Mouse (Mus musculus): Measurements from ENCODE around the gene Nt5dc2.

Gene Nt5dc2

DNA sequence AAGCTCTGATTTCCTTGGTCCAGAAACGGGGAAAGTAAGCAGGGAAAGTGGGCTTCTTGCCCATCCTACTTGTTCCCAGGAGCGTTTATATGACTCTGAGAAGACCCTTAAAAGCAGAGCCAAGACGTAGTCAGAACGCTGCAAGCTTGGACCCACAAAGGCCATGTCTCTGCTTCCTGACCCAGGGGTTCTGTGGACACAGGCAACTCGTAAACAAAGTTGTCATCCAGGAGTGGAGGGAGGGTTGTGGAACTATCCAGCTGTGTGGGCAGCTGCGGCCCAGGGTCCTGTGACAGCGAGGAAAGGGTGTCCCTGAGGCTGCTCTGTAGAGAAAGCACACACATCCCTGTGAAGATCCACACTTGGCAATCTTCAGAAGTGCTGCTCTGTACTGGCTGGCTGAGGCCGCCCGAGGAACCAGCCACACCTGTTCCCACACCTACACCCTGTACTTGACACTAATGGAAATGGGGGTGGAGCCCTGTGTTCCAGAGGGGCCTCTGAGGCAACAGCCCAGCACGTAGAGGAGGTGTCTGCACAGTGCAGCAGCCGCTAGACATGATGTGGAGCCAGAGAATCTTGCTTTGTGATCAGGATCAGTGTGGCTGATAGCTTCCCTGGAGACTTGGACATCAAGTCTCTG, 2.3 kb downstream of the Nt5dc2 start:
- in situ Hi-C loops (cut with MboI, MseI): loop anchor here (5.0 kb wide), 1 partner anchor 74 kb away; the partner anchor contains the start of gene Tnnc1

DNA sequence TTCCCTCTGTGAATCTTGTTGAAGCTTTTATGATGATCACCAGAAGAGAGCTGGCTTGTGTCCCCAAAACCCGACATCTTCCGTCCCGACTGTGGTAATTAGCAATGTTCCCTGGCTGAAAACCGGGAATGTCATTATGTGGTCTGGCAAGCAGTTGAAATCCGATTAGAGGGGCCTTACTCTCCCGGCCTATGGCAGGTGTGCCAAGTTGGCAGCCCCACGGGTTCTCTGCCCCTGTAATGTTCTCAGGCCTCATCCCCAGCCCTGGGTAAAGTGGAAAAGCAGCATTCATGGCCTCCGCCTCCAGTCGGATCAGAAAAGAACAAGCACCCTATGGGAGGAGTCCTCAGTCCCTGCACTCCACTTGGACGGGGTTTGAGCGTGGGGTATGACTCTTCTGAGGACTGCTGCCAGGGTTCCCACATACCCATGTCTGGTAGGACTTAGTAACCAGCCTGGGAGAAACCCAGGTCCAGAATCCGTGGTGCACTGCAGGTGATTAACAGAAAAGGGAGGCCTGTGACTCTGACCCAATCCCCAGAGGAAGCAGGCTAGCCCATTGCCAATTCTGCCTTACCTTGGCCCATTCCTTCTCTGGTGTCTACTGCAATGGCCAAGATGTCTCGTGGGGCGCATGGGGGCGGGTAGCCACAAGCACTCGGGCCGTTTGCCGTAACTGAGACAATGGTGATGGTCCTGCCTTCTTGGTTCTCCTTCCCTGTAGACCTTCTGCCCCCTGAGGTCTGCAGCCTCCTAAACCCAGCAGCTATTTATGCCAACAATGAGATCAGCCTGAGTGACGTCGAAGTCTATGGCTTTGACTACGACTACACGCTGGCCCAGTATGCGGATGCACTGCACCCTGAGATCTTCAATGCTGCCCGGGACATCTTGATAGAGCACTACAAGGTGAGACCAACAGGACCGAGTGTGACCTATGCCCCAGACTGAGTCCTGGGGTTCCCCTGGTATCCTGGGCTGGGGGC, 3.5 kb downstream of the Nt5dc2 start:
- in situ Hi-C loops (cut with MboI, MseI): loop anchor here (5.0 kb wide), 1 partner anchor 73 kb away; the partner anchor contains the start of gene Tnnc1

DNA sequence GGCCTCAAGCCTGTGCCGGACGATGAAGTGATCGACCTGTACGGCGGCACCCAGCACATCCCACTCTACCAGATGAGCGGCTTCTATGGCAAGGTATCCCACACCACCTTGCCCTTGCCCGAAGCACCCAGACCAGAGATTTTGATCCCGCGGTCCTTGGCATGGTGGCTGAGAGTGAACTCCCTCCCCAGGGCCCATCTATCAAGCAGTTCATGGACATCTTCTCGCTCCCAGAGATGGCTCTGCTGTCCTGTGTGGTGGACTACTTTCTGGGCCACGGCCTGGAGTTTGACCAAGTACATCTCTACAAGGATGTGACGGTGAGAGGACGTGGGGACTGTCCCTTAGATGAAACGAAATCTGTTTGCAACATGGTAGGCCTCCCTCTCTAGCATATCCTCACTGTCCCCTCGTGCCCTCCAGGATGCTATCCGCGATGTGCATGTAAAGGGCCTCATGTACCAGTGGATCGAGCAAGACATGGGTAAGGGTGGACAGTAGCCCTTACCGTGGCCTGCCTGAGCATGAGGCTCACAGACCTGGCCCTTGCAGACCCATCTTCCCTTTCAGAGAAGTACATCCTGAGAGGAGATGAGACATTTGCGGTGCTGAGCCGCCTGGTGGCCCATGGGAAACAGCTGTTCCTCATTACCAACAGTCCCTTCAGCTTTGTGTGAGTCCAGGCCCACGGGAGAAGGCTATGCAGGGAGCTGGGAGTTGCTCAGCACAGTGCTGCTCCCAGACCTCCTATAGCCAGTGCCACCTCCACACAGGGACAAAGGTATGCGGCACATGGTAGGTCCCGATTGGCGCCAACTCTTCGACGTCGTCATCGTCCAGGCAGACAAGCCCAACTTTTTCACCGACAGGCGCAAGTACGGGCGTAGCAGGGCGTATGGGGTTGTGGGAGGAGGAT, 4.9 kb downstream of the Nt5dc2 start:
- in situ Hi-C loops (cut with MboI, MseI): no loop called here

DNA sequence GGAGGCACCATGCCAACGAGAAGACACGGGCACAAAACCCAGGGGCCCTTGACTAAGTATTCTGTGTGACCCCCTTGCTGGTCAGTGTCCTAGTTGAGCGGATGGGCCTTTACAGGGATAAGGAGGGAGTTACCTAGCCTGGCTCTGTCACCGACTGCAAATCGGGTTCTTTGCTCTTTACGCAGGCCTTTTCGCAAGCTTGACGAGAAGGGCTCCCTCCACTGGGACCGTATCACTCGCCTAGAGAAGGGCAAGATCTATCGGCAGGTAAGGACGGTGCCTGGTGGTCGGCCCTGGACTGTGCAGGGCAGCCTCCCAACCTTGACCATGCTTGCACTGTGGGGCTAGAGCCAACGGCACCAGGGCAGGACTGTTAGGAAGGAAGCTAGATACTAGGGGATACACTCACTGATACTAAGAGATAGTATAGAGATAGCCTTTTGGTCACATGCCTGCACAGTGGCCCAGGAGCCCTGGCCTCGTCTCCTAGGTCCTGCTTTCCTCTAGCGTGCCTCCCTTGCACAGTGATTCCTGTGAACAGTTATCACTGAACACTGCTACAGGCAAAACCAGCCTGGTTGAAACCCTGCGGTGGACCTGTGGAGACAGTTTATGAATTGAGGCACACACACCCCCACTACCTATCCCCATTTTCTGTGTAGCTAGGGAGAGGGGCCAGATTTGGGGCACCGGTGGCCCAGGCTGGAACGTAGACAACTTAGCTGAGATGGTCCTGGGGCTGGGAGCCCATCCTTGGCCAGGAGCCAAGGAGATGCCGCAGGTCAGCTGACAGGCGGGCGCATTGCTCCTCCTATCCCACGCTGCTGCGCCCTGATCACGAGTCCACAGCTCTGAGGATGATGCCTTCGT, 5.8 kb downstream of the Nt5dc2 start:
- in situ Hi-C loops (cut with MboI, MseI): no loop called here

DNA sequence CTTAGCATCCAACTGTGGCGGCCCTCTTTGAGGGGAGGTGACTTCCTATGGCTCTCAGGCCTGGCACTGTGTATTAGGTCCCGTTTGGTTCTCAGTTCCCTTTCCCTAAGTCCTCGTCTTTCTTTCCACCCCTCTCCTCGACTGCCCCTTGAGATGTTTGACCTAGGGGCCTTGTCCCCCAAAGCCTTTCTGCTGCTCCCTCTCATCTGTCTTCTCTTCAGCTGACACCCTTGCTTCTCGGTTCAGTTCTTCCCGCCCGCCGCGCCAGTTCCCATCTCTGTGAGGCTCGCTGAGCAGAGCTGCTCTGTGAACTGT, 6.4 kb downstream of the Nt5dc2 start:
- in situ Hi-C loops (cut with MboI, MseI): no loop called here

DNA sequence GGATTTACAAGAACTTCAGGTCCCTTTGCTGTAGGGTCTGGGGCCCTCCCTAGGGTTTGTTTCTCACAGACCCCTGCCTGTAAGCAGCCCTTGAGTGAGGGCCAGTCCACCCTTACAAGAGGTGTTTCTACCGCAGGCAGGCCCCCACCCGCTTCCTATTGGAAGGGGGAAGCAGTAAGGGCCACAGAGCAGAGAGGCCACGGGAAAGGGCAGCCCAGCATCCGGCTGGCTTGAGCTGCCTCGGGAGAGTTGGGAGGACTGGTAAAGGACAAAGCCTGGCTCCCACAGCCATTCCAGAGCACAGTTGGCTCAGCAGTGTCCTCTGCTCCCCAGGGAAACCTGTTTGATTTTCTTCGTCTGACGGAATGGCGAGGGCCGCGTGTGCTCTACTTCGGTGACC, 6.9 kb downstream of the Nt5dc2 start:
- in situ Hi-C loops (cut with MboI, MseI): no loop called here

DNA sequence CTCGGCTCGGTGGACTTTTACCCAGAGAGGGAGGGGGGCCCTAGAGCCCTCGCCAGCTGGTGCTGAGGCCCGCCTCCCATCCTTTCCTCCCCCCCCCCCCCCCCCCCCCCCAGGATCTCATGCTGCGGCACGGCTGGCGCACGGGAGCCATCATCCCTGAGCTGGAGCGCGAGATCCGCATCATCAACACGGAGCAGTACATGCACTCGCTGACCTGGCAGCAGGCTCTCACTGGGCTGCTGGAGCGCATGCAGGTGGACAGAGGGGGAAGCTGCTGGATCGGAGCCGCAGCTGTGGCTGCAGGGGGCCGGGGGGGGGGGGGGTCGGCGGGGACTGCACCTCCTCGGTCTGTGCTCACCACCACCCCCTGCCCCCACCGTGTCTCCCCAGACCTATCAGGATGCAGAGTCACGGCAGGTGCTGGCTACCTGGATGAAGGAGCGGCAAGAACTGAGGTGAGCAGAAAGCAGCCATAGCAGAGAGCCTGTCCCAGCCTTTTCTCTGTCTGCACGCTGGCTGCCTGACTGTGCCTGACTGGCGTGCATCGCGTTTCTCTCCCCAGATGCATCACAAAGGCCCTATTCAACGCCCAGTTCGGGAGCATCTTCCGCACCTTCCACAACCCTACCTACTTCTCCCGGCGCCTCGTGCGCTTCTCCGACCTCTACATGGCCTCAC, 7.5 kb downstream of the Nt5dc2 start:
- in situ Hi-C loops (cut with MboI, MseI): no loop called here

DNA sequence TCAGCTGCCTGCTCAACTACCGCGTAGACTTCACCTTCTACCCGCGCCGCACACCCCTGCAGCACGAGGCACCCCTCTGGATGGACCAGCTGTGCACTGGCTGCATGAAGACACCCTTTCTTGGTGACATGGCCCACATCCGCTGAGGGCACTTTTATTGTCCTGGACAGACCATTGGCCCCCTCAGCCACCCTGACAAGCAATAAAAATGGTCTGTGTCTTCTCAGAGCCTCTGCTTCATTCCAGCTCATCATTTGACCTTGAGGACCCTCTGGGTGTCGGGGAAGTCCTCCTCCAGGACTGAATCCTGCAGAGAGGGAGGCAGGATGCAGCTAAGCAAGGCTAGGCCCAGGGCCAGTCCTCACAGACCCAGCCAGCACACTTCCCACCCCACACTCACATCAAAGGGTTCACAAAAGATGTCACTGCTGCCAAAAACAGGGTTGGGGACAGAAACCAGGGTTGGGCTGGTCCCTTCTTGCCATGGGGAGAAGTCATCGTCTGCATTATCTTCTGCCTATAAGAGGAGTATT, 8.1 kb downstream of the Nt5dc2 start:
- in situ Hi-C loops (cut with MboI, MseI): no loop called here

DNA sequence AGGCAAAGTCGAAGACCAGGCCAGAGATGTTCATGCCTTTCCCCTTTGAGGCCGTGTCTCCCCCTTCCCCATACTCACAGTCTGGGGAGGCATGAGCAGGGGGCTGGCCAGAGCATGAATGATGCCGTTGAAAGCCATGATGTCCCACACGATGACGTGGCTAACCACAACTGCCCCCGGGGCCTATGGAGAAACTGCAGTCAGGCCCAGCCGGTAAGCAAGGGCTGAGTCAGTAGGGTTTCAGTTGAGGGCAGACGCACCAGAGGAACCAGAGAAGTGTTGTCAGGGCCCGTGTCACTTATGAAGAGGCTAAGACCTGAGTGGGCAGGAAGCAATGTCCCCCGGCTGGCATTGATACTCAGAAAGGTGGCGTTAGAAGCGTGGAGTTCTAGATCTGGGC, 8.8 kb downstream of the Nt5dc2 start:
- in situ Hi-C loops (cut with MboI, MseI): no loop called here

DNA sequence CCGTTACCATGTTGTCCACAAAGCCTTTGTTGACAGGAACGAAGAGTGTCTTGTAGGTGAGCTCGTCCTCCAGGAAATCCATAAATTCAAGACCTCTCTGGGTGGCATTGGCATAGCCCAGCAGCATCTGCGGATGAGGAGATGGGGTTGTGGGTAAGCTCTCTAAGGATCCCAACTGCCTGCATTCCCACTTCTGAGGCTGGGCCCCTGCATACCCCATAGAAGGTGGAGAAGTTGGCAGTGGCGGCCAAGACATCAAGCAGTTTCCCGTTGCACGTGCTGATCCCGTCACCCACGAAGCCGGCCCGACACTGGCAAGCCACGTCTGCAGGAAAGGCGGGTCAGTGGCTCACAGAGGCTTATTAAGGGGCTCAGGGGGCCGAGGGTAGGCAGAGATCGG, 9.3 kb downstream of the Nt5dc2 start:
- in situ Hi-C loops (cut with MboI, MseI): no loop called here

DNA sequence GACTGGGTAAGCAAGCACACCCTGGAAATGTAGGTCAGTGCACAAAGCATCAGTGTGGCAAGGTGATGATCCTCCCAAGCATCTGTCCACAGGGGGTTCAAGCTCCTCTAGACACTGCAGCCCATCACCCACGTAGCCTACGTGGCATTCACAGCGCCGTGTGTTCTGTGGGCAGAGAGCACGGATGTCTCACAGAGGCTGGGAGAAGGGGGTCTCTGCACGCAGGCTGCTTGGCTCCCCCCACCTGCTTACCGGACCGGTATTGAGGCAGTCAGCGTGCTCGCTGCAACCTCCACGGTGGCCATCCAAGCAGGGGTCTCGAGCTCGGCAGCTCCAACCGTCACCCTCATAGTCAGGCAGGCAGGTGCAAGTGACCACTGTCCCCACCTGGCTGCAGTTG, 10.2 kb downstream of the Nt5dc2 start:
- in situ Hi-C loops (cut with MboI, MseI): no loop called here

DNA sequence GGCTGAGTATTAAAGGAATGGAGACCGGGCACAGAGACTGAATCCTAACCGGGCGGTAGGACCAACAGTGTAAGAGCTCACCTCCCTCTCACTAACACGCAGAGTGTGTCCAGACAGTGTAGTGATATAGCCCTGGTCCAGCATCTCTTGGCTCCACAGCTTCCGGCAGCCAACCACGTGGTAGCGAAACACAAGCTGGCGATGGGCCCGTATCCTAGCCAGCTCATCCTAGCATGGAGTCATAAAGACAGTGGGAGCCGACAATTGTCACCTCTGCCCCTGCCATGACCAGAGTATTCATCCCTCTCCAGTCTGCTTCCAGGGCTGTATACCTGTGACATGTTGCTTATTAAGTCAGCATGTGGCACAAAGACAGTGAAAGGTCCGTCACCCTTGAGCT, 14.8 kb downstream of the Nt5dc2 start:
- in situ Hi-C loops (cut with MboI, MseI): no loop called here

DNA sequence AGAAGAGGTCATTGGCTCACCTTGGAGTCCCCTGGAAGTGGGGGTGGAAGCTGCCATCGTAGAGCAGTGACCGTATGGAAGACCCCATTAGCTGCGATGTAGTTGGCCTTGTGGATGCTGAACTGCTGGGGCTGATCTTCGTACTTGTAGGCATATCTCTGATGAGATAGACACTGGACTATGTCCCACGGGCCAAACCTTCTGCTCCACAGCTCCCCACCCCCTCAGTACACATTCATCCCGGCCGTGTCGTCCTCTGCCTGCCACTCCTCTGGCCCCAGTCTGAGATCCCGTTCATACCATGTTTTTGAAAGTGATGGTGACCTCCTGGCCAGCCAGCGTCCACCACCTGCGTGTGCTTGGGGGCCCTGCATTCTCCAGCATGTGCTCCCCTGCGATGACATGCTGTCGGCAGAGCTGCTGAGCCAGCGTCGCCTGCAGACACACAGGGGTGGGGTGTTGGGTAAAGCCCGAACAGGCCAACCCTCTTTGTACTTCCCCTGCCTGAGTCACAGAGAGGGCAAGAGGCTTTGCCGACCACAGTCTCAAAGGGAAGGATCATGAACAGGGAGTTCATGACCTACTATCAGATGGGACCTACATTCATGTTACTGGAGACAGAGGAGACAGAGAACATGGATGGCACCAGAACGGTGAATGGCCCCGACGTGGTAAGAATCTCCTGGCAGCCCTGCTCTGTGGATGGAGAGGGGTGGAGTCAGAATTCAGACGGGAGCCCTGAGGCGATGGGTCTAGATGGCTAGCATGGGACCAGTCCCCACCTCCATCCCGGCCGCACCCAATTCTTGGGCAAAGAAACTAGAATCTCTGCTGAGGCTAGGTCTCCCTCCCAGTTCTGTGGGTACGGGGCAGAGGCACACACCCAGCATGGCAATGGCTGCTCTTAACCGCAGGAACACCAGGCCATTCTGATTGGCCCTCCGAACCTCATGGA, 29.6 kb downstream of the Nt5dc2 start:
- in situ Hi-C loops (cut with MboI, MseI): no loop called here

DNA sequence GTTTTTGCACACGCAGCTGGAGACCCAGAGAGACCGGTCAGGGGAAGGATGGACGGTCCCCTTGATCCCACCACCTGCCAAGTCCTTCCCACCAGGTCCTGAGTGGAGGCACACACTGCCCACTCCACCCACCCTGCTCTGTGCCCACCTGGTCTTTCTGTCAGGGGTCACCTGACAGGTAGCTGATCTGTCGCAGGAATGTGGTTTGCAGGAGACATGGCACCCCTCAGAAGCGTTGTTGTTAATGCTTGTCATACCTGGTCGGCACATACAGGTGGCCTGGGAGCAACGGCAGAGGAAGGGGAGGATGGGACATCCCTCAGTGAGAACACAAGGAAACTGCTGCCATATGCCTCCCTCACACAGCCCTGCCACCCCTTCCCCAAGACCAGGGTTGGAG, 30.3 kb downstream of the Nt5dc2 start:
- in situ Hi-C loops (cut with MboI, MseI): no loop called here

DNA sequence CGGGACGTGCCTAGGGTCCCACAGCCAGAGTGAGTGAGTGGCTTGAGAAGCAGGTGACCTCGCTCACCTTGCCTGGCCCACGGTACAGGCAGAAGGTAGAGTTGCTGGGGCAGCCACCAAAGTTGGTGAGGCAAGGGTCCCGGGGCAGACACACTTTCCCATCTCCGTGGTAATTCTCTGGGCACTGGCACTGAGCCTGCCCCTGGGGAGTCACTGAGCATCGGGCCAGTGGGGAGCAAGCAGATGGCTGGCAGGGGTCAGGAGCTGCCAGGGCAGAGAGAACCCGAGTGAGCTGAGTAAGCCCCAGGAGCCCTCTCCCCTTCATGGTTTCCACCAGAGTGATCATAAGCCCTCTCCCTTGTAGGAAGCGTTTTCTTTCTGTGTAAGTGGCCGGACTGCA, 30.8 kb downstream of the Nt5dc2 start:
- in situ Hi-C loops (cut with MboI, MseI): no loop called here

DNA sequence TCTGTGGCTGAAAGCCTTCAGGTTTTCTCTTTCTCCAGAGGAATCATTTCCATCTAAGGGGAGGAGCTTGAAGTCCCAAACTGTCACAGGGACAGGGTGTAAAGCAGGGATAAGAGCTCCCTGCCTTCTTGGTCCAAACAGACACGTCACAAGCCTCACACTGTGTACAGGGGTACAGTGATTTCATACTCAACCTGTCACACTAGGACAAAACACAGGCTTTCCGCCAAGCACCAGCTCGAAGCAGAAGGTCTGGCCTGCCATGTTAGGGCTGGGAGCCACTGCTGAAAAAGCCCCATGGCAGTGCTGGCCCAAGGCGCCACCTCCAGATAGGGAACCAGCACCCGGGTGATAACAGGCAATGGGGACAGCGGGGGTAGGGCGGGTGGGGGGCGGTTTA, 33.2 kb downstream of the Nt5dc2 start:
- in situ Hi-C loops (cut with MboI, MseI): no loop called here

DNA sequence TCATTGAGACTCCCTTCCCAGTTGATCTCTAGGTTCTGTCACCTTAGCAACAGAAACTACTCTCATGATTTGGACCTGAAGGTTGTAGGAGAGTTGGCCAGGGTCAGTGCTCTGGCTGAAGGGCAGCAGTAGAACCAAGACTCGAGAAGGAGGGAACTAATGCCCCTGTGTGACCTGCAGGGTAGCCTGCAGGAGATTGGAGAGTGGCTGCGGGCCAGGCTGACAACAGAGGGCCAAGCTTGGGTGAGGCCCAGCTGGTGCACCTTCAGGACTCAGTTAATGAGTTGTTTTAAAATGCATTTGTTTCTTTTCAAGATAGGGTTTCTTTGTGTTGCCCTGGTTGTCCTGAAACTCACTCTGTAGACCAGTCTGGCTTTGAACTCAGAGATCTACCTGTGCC, 34.2 kb downstream of the Nt5dc2 start:
- in situ Hi-C loops (cut with MboI, MseI): no loop called here

DNA sequence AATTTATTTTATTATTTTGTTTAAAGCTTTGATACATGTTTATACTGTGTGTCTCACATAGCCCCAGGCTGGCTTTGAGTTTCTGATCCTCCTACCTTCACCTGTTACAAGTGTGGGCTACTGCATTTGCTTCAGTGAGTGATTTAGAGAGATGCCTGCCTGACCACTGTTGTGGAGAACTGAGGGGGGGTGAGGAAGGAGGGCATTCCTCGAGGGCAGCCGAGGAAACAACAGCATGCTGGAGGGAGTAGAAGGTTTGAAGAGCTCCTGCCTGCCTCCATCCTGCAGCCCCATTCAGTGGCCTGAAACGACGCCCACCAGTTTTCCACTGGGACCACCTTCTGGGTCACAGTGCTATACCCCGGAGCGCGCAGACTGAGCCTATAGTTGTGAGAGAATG, 34.6 kb downstream of the Nt5dc2 start:
- in situ Hi-C loops (cut with MboI, MseI): no loop called here

DNA sequence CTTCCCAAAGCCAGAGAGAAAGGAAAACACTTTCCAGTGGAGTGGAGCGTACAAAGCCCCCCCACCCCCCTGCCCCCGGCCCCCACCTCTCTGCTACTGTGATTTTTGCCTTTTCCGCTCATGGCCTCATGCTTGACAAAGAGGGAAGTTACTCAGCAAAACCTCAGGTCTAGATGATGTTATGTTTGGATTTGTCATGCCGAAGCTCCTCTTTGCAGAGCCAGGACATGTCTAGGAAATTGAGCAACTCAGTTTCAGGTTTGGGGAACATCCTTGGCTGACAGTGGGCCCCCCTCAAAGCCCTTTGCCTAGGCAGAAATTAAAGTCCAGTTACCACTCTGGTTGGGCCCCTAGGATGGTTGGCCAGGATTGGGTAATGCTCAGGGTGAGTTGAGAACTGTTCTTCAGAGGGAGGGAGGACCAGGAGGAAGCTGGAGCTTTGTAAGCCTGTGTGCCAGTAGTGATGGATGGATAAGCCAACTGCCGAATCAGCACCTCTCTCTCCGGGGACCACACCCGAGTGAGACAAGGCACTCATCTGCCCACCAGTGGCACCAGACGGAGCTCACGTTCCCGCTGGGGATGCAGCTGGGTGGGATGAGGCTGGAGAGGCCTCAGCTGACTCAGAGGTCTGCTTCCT, 35.3 kb downstream of the Nt5dc2 start:
- in situ Hi-C loops (cut with MboI, MseI): no loop called here
